Comparison of ENCODE assay signal across 8 mouse cellular contexts in genomic region chr14:98167186-98168038, GRCm38 (mm10). TPM values are rescaled to one million over a fixed set of nuclear protein-coding genes. Genes with fewer than 3 reads are reported as not detected.
DNase-seq lines count a peak whose midpoint lies in the region; ATAC-seq and TF ChIP-seq lines count a peak whose summit lies in the region.

No protein-coding gene starts in this region.

- H3K36me3 ChIP-seq in intestine, postnatal 0 days (ENCODE audit: control insufficient read depth, insufficient read depth), result no peaks in the 10 kb centered on the region

- no peaks in the 10 kb centered on the region for H3K4me1 ChIP-seq in intestine, postnatal 0 days (replicated peaks; ENCODE audit: control insufficient read depth, insufficient read depth, low read length)

- intact Hi-C loops in gastrocnemius, adult 2 months (cut with DNase I), result no loop called here

- no peak for TF ChIP-seq CTCF in gastrocnemius, adult 2 months (IDR thresholded peaks at IDR 0.05)
- peak; percentile 57 for TF ChIP-seq CTCF in intestine, postnatal 0 days (IDR thresholded peaks at IDR 0.05; ENCODE audit: low read depth)

- H3K27ac ChIP-seq in gastrocnemius, adult 2 months, result peak overlapping the region; percentile 86
- peak overlapping the region; percentile 35; the same call in 1 of the 2 replicates for H3K27ac ChIP-seq in intestine, postnatal 0 days (ENCODE audit: low read depth, low read length)

- H3K4me2 ChIP-seq in intestine, postnatal 0 days (replicated peaks; ENCODE audit: low read depth), result peak overlapping the region; percentile 93

- H3K9ac ChIP-seq in intestine, postnatal 0 days (ENCODE audit: low read depth, low read length), result peak overlapping the region; percentile 55

- peak; percentile 26 for DNase-seq in gastrocnemius, adult 2 months
- DNase-seq in gastrocnemius, postnatal 25 days, result no peak
- peak; percentile 49 to 61 for DNase-seq in cerebellum, postnatal 14 days
- peak; percentile 95 for DNase-seq in heart, adult 11 months
- DNase-seq in lung, adult 18-20 months, result peak; percentile 50 to 68
- no peak for DNase-seq in frontal cortex, postnatal 25 days (ENCODE audit: low spot score in 2 of 2)

- H3K27me3 ChIP-seq in intestine, postnatal 0 days (replicated peaks; ENCODE audit: control insufficient read depth, insufficient read depth, low read length), result no peaks in the 10 kb centered on the region

- peak overlapping the region; percentile 82 for H3K4me3 ChIP-seq in gastrocnemius, adult 2 months
- H3K4me3 ChIP-seq in intestine, postnatal 0 days (ENCODE audit: low read depth, low read length), result peak overlapping the region; percentile 73

- 3% methylated on average over 33 of the region's 33 CpGs for WGBS in intestine, postnatal 0 days

- ATAC-seq in intestine, postnatal 0 days, result peak; percentile 43
- peak; percentile 53; the same call in 1 of the 2 replicates for ATAC-seq in neutrophil, adult 5-6 weeks (ENCODE audit: extremely low read depth, insufficient number of reproducible peaks, low FRiP score, poor library complexity, severe bottlenecking)

- H3K9me3 ChIP-seq in intestine, postnatal 0 days (ENCODE audit: control insufficient read depth), result no peaks in the 10 kb centered on the region

RNA-seq across cellular contexts. Expression of gene Dach1, which starts 2.2 kb away (rescaled TPM):
- 1 to 10 TPM; 2.5 to 4.3 TPM for total RNA-seq in gastrocnemius, adult 2 months (2021)
- 1 to 10 TPM; 1.8 to 2.4 TPM for total RNA-seq in gastrocnemius, postnatal 25 days (2021)
- polyA plus RNA-seq in intestine, postnatal 0 days (2015; fragmentation: Nextera tagmentation; extraction: Ambion mirVana), result 2.1 and 2.2 TPM in 2 replicates
- total RNA-seq in neutrophil, adult 5-6 weeks (2017), result 2.5 and 3.6 TPM in 2 replicates

Comparison
In these comparisons a context has a peak if more than half of its experiments do, and no peak if none do; other contexts are left out.
1. DNase-seq: peak in gastrocnemius, adult 2 months (single experiment), cerebellum, postnatal 14 days (2 of 2), heart, adult 11 months (single experiment) and lung, adult 18-20 months (2 of 2); none in gastrocnemius, postnatal 25 days (single experiment) and frontal cortex, postnatal 25 days (0 of 2).